9 mouse cellular contexts compared by ENCODE assay signal in genomic region chr1:153014431-153015186, GRCm38 (mm10). TPM values are rescaled to one million over a fixed set of nuclear protein-coding genes. Genes with fewer than 3 reads are reported as not detected.
DNase-seq lines count a peak whose midpoint lies in the region; ATAC-seq and TF ChIP-seq lines count a peak whose summit lies in the region.
"Had no signal": no experiment of that assay in that cellular context is flagged by ENCODE, and none has a peak within 500 bp of the region (broad histone marks: within the 10 kb centered on the region; RNA-seq: fewer than 3 reads in every experiment).

No protein-coding gene starts in this region.

- H3K9ac ChIP-seq in embryonic facial prominence, embryonic 14.5 days (ENCODE audit: low read depth, low read length) = no peak overlapping the region
- H3K9ac ChIP-seq in heart, postnatal 0 days (replicated peaks; ENCODE audit: low read depth, low read length) = no peak overlapping the region
- H3K9ac ChIP-seq in limb, embryonic 12.5 days (replicated peaks) = no peak overlapping the region
- H3K9ac ChIP-seq in neural tube, embryonic 15.5 days (replicated peaks) = no peak overlapping the region

- H3K27me3 ChIP-seq in embryonic facial prominence, embryonic 14.5 days (replicated peaks; ENCODE audit: control insufficient read depth, insufficient read depth, low read length) = no peaks in the 10 kb centered on the region
- no peaks in the 10 kb centered on the region for H3K27me3 ChIP-seq in heart, postnatal 0 days (ENCODE audit: control insufficient read depth, insufficient read depth, low read length)
- H3K27me3 ChIP-seq in limb, embryonic 12.5 days = no peaks in the 10 kb centered on the region
- H3K27me3 ChIP-seq in neural tube, embryonic 15.5 days (replicated peaks) = no peaks in the 10 kb centered on the region

- H3K4me1 ChIP-seq in embryonic facial prominence, embryonic 14.5 days (ENCODE audit: control insufficient read depth, insufficient read depth, low read length) = peaks cover 23% of the 10 kb centered on the region
- peaks cover 8% of the 10 kb centered on the region; the same call in 1 of the 2 replicates for H3K4me1 ChIP-seq in heart, postnatal 0 days (ENCODE audit: control insufficient read depth, insufficient read depth)
- H3K4me1 ChIP-seq in limb, embryonic 12.5 days (replicated peaks) = peaks cover 18% of the 10 kb centered on the region; the same call in 1 of the 2 replicates
- H3K4me1 ChIP-seq in neural tube, embryonic 15.5 days = peaks cover 43% of the 10 kb centered on the region

- H3K9me3 ChIP-seq in embryonic facial prominence, embryonic 14.5 days (ENCODE audit: control insufficient read depth, low read length) = no peaks in the 10 kb centered on the region
- no peaks in the 10 kb centered on the region for H3K9me3 ChIP-seq in heart, postnatal 0 days (replicated peaks; ENCODE audit: control insufficient read depth, low read length)
- H3K9me3 ChIP-seq in limb, embryonic 12.5 days = no peaks in the 10 kb centered on the region
- no peaks in the 10 kb centered on the region for H3K9me3 ChIP-seq in neural tube, embryonic 15.5 days (replicated peaks)

- peak; percentile 75 for ATAC-seq in embryonic facial prominence, embryonic 14.5 days (ENCODE audit: low read depth)
- 0 out of 2 replicates have a peak, but pooled peaks have one; percentile 51 for ATAC-seq in heart, postnatal 0 days (ENCODE audit: insufficient read depth, low read depth)
- no peak for ATAC-seq in limb, embryonic 12.5 days (ENCODE audit: insufficient number of reproducible peaks, insufficient read depth, low FRiP score, low TSS enrichment, low read depth)
- ATAC-seq in neural tube, embryonic 15.5 days (ENCODE audit: low FRiP score) = peak; percentile 64
- no peak for ATAC-seq in activated CD4-positive, CD25-positive, alpha-beta regulatory T cell, adult 4 months
- ATAC-seq in inflammation-experienced regulatory T-cells, adult 6 months = no peak

- TF ChIP-seq EP300 in heart, postnatal 0 days (IDR thresholded peaks at IDR 0.05; ENCODE audit: low read depth) = no peak

- no peak for TF ChIP-seq CTCF in heart, postnatal 0 days (IDR thresholded peaks at IDR 0.05; ENCODE audit: low read depth)

- no peak overlapping the region for H3K4me3 ChIP-seq in embryonic facial prominence, embryonic 14.5 days (ENCODE audit: low read depth, low read length)
- no peak overlapping the region for H3K4me3 ChIP-seq in heart, postnatal 0 days (ENCODE audit: low read depth, low read length)
- H3K4me3 ChIP-seq in limb, embryonic 12.5 days (replicated peaks) = no peak overlapping the region
- H3K4me3 ChIP-seq in neural tube, embryonic 15.5 days (replicated peaks) = no peak overlapping the region

- WGBS in embryonic facial prominence, embryonic 14.5 days = 16% methylated on average over 14 of the region's 14 CpGs
- WGBS in heart, postnatal 0 days = 39% methylated on average over 14 of the region's 14 CpGs
- WGBS in limb, embryonic 12.5 days = 48% methylated on average over 14 of the region's 14 CpGs
- WGBS in neural tube, embryonic 15.5 days = 5% methylated on average over 14 of the region's 14 CpGs

- H3K4me2 ChIP-seq in embryonic facial prominence, embryonic 14.5 days (ENCODE audit: low read depth, low read length) = peak overlapping the region; percentile 23; the same call in 1 of the 2 replicates
- H3K4me2 ChIP-seq in heart, postnatal 0 days (ENCODE audit: low read depth, low read length) = no peak overlapping the region
- no peak overlapping the region for H3K4me2 ChIP-seq in limb, embryonic 12.5 days
- H3K4me2 ChIP-seq in neural tube, embryonic 15.5 days = peak overlapping the region; percentile 29

- peak; percentile 36 for DNase-seq in urinary bladder, postnatal 14 days (ENCODE audit: low spot score)
- DNase-seq in urinary bladder, postnatal 10 days (ENCODE audit: low spot score) = no peak
- DNase-seq in embryonic facial prominence, embryonic 14.5 days (ENCODE audit: low spot score) = peak; percentile 58
- DNase-seq in heart, postnatal 0 days (ENCODE audit: low spot score) = peak; percentile 26

- H3K27ac ChIP-seq in embryonic facial prominence, embryonic 14.5 days (replicated peaks; ENCODE audit: low read depth, low read length) = peak overlapping the region; percentile 49; the same call in 1 of the 2 replicates
- H3K27ac ChIP-seq in heart, postnatal 0 days (ENCODE audit: low read depth) = 0 out of 2 replicates have a peak overlapping the region, but pooled peaks have one; percentile 33
- peak overlapping the region; percentile 41; the same call in 1 of the 2 replicates for H3K27ac ChIP-seq in limb, embryonic 12.5 days
- H3K27ac ChIP-seq in neural tube, embryonic 15.5 days (replicated peaks) = peak overlapping the region; percentile 71
- H3K27ac ChIP-seq: macrophage had no signal

- no peaks in the 10 kb centered on the region for H3K36me3 ChIP-seq in embryonic facial prominence, embryonic 14.5 days (ENCODE audit: control insufficient read depth, insufficient read depth, low read length)
- H3K36me3 ChIP-seq in heart, postnatal 0 days (replicated peaks; ENCODE audit: control insufficient read depth, insufficient read depth, low read length) = no peaks in the 10 kb centered on the region
- H3K36me3 ChIP-seq in limb, embryonic 12.5 days = no peaks in the 10 kb centered on the region
- no peaks in the 10 kb centered on the region for H3K36me3 ChIP-seq in neural tube, embryonic 15.5 days

RNA-seq across cellular contexts. Expression of gene Nmnat2, which starts 59.8 kb away (rescaled TPM):
- polyA plus RNA-seq in embryonic facial prominence, embryonic 14.5 days (2014; fragmentation: Nextera tagmentation; extraction: Ambion mirVana) = 3.7 and 5.3 TPM in 2 replicates
- 0.15 and 0.69 TPM in 2 replicates for total RNA-seq in heart, postnatal 0 days (2014; rRNA removed; ENCODE audit: low replicate concordance)
- polyA plus RNA-seq in heart, postnatal 0 days (2015; fragmentation: Nextera tagmentation; extraction: Ambion mirVana) = 0.47 and 0.57 TPM in 2 replicates
- 0.46 and 0.69 TPM in 2 replicates for polyA plus RNA-seq in limb, embryonic 12.5 days (2016; fragmentation: Nextera tagmentation; extraction: Ambion mirVana)
- polyA plus RNA-seq in neural tube, embryonic 15.5 days (2015; fragmentation: Nextera tagmentation; extraction: Ambion mirVana) = 64.3 and 75.1 TPM in 2 replicates
- polyA plus RNA-seq in activated CD4-positive, CD25-positive, alpha-beta regulatory T cell, adult 4 months (2017; shearing (Covaris generic)) = 1 to 10 TPM; 1.4 to 2.0 TPM
- 1 to 10 TPM in 2 of 3 experiments, under 1 TPM in 1; 0.34 to 4.1 (median 1.1) TPM for polyA plus RNA-seq in inflammation-experienced regulatory T-cells, adult 6 months (2017; shearing (Covaris generic))
- polyA plus RNA-seq: macrophage had no signal

Comparison
In these comparisons a context has a peak if more than half of its experiments do, and no peak if none do; other contexts are left out.
1. ATAC-seq: peak in embryonic facial prominence, embryonic 14.5 days (single experiment), heart, postnatal 0 days (single experiment) and neural tube, embryonic 15.5 days (single experiment); none in limb, embryonic 12.5 days (single experiment), activated CD4-positive, CD25-positive, alpha-beta regulatory T cell, adult 4 months (single experiment) and inflammation-experienced regulatory T-cells, adult 6 months (single experiment).
2. H3K4me2 ChIP-seq: peak in embryonic facial prominence, embryonic 14.5 days (single experiment) and neural tube, embryonic 15.5 days (single experiment); none in heart, postnatal 0 days (single experiment) and limb, embryonic 12.5 days (single experiment).
3. RNA of gene Nmnat2, which starts 59.8 kb away (polyA plus RNA-seq): 64.3 to 75.1 TPM in neural tube, embryonic 15.5 days; 3.7 to 5.3 TPM in embryonic facial prominence, embryonic 14.5 days, 1.4 to 2.0 TPM in activated CD4-positive, CD25-positive, alpha-beta regulatory T cell, adult 4 months, 0.34 to 4.1 TPM in inflammation-experienced regulatory T-cells, adult 6 months, 0.46 to 0.69 TPM in limb, embryonic 12.5 days and 0.47 to 0.57 TPM in heart, postnatal 0 days; every median in the first group is over 10 times any median in the second.
4. Peak in every context shown above with its lines, with median percentiles within 50 percentile points of each other: H3K27ac ChIP-seq.